Mouse (Mus musculus): ENCODE results near the gene Mapk1. TPM values are rescaled to one million over a fixed set of nuclear protein-coding genes. Genes with fewer than 3 reads are reported as not detected.

The Mapk1 gene
- polyA plus RNA-seq (2017; shearing (Covaris generic)) = 171 TPM

GRCm38 (mm10) chr16:16983131-16983533 lies at the start of gene Mapk1:
Gene Mapk1 (plus strand): TSS chr16:16983382.

GRCm38 (mm10) chr16:17069511-17070443 lies 86.6 kb downstream of the Mapk1 start, which contains the start of gene Ypel1:
Gene Ypel1 (plus strand): TSS chr16:17069696.

Other genes with a start within 250 kb of the Mapk1 start
- gene Spag6l, start 153.9 kb upstream of the Mapk1 start, polyA plus RNA-seq (2017; shearing (Covaris generic)) = 0.17 TPM
- gene Igll1, start 119.4 kb upstream of the Mapk1 start, polyA plus RNA-seq (2017; shearing (Covaris generic)) = not detected
- gene Top3b, start 112.6 kb upstream of the Mapk1 start, polyA plus RNA-seq (2017; shearing (Covaris generic)) = 62.5 TPM
- gene Vpreb1, start 112.5 kb upstream of the Mapk1 start, polyA plus RNA-seq (2017; shearing (Covaris generic)) = 1.2 TPM
- gene Ppm1f, start 86.9 kb upstream of the Mapk1 start, polyA plus RNA-seq (2017; shearing (Covaris generic)) = 14.0 TPM
- gene Ypel1, start 86.3 kb downstream of the Mapk1 start, polyA plus RNA-seq (2017; shearing (Covaris generic)) = 0.91 TPM
- gene Ppil2, start 127.9 kb downstream of the Mapk1 start, polyA plus RNA-seq (2017; shearing (Covaris generic)) = 172 TPM
- gene 2610318N02Rik, start 141.8 kb downstream of the Mapk1 start, polyA plus RNA-seq (2017; shearing (Covaris generic)) = 1.8 TPM
- gene Sdf2l1, start 149.0 kb downstream of the Mapk1 start, polyA plus RNA-seq (2017; shearing (Covaris generic)) = 23.0 TPM
- 5.0 TPM for gene Ydjc, start 161.2 kb downstream of the Mapk1 start, polyA plus RNA-seq (2017; shearing (Covaris generic))
- gene Ccdc116, start 163.8 kb downstream of the Mapk1 start, polyA plus RNA-seq (2017; shearing (Covaris generic)) = 0.36 TPM
- 226 TPM for gene Ube2l3, start 219.3 kb downstream of the Mapk1 start, polyA plus RNA-seq (2017; shearing (Covaris generic))
- gene Rimbp3, start 225.2 kb downstream of the Mapk1 start, polyA plus RNA-seq (2017; shearing (Covaris generic)) = 0.06 TPM